Mouse (Mus musculus): ENCODE measurements at regions not wholly inside any gene's neighbourhood (a gene's known extent, or its start where the extent isn't known, plus 50 kb on each side); places are given as distances from the start of the nearest gene placed in this dataset.

DNA sequence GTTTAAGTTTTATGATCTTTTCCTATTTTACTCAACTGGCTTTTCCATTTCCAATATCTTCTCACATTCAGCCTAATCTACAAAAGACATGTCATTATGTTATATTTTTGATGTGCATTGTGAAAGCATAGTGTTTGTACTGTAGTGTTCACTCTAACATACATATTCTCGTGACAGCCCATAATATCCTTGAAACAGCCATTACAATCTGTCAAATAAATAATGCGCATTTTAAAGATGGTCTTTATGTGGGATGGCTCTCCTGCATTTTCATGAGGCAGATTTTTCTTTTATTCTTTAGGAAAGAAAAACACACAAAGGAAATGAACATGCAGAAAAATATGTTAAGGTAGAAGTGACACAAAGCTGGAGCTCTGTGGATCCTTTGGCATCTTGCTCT, 415.6 kb upstream of the 1700008P02Rik start:
- TF ChIP-seq CTCF (conservative IDR thresholded peaks at IDR 0.05; ENCODE audit: low read length) = no peak
- TF ChIP-seq NANOG (IDR thresholded peaks at IDR 0.05; ENCODE audit: borderline replicate concordance, low read length) = no peak
- TF ChIP-seq POU5F1 (IDR thresholded peaks at IDR 0.05; ENCODE audit: borderline replicate concordance, low read length) = no peak
